Mouse (Mus musculus): ENCODE data around the gene Echs1. TPM values are rescaled to one million over a fixed set of nuclear protein-coding genes. Genes with fewer than 3 reads are reported as not detected.
A peak's percentile ranks its signal among the peaks of the same experiment; 100 is the strongest.

Gene Echs1
- polyA plus RNA-seq, 1 experiment, result 95.9 TPM

DNA sequence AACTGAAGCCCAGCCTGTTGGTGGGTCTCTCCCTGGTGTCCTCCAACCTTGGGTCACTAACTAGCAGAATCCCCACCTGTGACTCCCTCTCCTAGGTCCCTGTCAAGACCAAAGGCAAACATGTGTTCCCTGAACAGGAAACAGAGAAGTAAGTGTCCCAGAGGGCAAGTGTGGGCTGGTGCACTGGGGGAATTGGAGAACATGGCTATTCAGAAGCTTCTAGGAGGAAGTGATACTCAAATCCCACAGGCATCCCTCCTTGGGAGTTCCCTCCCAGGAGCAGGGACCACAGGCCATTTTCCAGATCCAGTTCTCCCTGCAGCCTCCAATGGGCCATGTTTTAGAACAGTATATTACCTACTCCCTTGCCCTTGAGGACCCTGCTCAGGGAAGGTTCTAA is 20.2 kb downstream of the Echs1 start:
- Histone ChIP-seq H3K4me1 (ENCODE audit: control insufficient read depth, insufficient read depth, low read length) (no peaks in the 10 kb centered on the region), H3K4me3 (ENCODE audit: insufficient read depth, low read length) (no peak overlapping the region), H3K27ac (ENCODE audit: insufficient read depth, low read length) (no peak overlapping the region)
- no peak for TF ChIP-seq POLR2A (IDR thresholded peaks at IDR 0.05; ENCODE audit: low read depth, low read length)
- no peak for TF ChIP-seq CTCF (IDR thresholded peaks at IDR 0.05; ENCODE audit: borderline replicate concordance, insufficient read depth, low read length)

DNA sequence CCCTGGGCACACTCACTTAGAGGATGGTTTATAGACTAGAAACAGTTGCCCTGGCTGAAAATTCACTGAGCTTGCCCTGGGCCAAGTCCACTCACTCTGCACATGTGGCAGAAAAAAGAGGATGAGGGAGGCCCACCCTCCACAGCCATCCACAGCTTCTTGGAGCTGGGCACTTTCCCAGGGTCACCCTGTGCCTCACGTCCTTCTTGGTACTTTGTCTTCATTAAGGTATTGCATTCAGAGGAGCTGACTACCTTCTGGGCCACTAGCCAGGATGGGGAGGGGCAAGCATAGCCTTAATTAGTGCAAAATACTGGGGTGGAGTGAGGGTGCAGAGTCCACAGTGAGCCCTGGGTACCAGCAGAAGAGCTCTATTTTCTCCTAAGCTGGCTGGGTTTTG is 20.7 kb downstream of the Echs1 start:
- TF ChIP-seq CTCF (IDR thresholded peaks at IDR 0.05; ENCODE audit: borderline replicate concordance, insufficient read depth, low read length) (no peak), POLR2A (IDR thresholded peaks at IDR 0.05; ENCODE audit: low read depth, low read length) (no peak)
- Histone ChIP-seq H3K27ac (ENCODE audit: insufficient read depth, low read length) (no peak overlapping the region), H3K4me1 (ENCODE audit: control insufficient read depth, insufficient read depth, low read length) (no peaks in the 10 kb centered on the region), H3K4me3 (ENCODE audit: insufficient read depth, low read length) (no peak overlapping the region)

DNA sequence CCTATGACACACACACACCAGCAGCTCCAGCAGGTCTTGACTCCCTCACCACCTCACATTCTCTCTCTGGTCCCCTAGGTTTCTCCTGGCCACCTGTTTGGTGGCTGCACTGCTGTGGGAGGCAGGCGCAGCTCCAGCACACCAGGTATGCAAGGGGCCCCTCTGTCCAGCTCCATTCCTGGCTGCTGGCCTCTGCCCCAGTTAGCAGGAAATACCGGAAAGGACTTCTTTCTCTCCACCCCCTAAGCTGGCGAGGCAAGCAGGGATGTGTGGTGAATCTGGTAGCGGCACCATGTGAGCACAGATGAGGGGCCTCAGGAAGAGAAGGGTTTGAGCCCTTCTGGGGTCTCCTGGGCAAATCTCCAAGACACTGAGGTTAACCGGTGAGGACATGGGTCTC is 21.3 kb downstream of the Echs1 start:
- no peak for TF ChIP-seq POLR2A (IDR thresholded peaks at IDR 0.05; ENCODE audit: low read depth, low read length)
- no peak for TF ChIP-seq CTCF (IDR thresholded peaks at IDR 0.05; ENCODE audit: borderline replicate concordance, insufficient read depth, low read length)
- Histone ChIP-seq H3K27ac (ENCODE audit: insufficient read depth, low read length) (no peak overlapping the region), H3K4me1 (ENCODE audit: control insufficient read depth, insufficient read depth, low read length) (no peaks in the 10 kb centered on the region), H3K4me3 (ENCODE audit: insufficient read depth, low read length) (no peak overlapping the region)

DNA sequence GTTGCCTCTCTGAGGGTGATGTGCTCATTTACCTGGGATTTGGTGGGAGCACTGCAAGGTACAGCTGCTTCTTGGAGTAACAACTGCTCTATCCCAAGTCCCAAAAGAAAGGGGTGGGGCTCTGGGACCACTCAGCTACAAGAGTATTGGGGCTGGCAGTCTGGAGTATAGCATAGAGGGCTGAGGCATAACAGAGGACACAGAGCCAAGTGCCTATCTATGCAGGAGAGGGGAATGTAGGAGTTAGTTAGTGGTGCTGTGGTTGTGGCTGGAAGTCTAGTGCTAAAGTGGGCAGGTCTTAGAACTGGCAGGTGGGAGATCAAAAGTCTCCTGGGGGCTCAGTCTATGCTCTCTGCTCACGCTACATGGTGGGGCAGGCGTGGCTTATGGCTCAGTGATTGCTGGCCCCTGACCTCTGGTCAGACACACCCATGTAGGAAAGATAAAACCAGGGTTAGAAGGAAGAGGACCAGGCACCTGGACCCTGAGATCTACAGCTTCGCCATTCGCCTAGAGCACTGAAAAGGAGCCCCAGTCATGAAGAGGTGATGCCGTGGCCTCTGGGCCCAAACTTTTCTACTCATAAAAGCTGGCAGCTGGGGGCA is 23.2 kb downstream of the Echs1 start, which contains the start of gene Prap1:
TSS of gene Prap1 (plus strand) at position 472 of the 605 bp plus-strand sequence.
- no peak for TF ChIP-seq CTCF (IDR thresholded peaks at IDR 0.05; ENCODE audit: borderline replicate concordance, insufficient read depth, low read length)
- no peak for TF ChIP-seq POLR2A (IDR thresholded peaks at IDR 0.05; ENCODE audit: low read depth, low read length)
- no peak within 1 kb of the TSS for H3K4me3 ChIP-seq (ENCODE audit: insufficient read depth, low read length)
- H3K27ac ChIP-seq (ENCODE audit: insufficient read depth, low read length), result no peak within 1 kb of the TSS
- no peaks in the 10 kb centered on the region for H3K4me1 ChIP-seq (ENCODE audit: control insufficient read depth, insufficient read depth, low read length)

DNA sequence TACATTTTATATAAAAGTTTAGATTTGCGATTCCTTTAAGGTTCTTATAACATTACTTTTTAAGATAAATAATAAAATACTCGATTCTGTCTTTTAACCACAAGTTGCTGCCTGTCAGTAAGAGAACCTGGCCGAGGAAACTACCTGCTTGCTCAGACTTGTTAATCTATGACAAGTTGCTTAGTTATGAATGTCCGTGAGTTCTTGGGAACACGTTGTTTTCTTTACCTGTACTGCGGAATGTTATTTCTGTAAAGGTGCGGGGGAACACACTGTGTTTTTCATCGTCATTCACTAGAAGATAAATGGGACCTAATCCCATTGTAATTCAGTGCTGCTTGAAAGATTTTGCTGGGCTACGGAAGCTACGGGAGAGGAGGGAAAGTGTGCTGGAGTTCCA is 25.7 kb downstream of the Echs1 start:
- H3K27ac ChIP-seq (ENCODE audit: insufficient read depth, low read length), result no peak overlapping the region
- H3K4me1 ChIP-seq (ENCODE audit: control insufficient read depth, insufficient read depth, low read length), result no peaks in the 10 kb centered on the region
- H3K4me3 ChIP-seq (ENCODE audit: insufficient read depth, low read length), result no peak overlapping the region
- TF ChIP-seq POLR2A (IDR thresholded peaks at IDR 0.05; ENCODE audit: low read depth, low read length) (no peak), CTCF (IDR thresholded peaks at IDR 0.05; ENCODE audit: borderline replicate concordance, insufficient read depth, low read length) (no peak)

DNA sequence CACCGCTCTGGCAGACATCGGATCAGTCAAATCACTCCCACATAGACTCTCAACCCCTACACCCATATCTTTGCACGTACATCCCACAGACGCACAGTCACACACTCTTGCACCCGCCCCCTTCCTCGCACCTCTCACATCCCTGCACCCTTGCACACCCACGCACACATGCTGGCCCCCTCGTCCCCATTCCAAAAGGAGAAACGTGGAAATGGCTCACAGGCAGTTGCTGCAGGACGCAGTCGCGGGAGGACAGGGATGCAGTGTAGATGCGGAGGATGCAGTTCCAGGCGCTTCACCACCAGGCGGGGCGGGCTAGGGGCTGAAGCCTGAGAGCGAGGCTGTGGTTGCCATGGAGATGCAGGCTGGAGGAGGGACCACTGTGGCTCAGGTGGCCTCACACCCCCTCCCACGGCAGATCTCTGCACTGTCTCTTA is 34.0 kb downstream of the Echs1 start, which contains the start of gene Caly:
TSS of gene Caly (minus strand) at position 307 of the 437 bp plus-strand sequence.
- TF ChIP-seq POLR2A (IDR thresholded peaks at IDR 0.05; ENCODE audit: low read depth, low read length) (no peak), CTCF (IDR thresholded peaks at IDR 0.05; ENCODE audit: borderline replicate concordance, insufficient read depth, low read length) (peak; percentile 34; the same call in 1 of the 2 replicates)
- Histone ChIP-seq H3K4me1 (ENCODE audit: control insufficient read depth, insufficient read depth, low read length) (no peaks in the 10 kb centered on the region), H3K4me3 (ENCODE audit: insufficient read depth, low read length) (no peak within 1 kb of the TSS)

DNA sequence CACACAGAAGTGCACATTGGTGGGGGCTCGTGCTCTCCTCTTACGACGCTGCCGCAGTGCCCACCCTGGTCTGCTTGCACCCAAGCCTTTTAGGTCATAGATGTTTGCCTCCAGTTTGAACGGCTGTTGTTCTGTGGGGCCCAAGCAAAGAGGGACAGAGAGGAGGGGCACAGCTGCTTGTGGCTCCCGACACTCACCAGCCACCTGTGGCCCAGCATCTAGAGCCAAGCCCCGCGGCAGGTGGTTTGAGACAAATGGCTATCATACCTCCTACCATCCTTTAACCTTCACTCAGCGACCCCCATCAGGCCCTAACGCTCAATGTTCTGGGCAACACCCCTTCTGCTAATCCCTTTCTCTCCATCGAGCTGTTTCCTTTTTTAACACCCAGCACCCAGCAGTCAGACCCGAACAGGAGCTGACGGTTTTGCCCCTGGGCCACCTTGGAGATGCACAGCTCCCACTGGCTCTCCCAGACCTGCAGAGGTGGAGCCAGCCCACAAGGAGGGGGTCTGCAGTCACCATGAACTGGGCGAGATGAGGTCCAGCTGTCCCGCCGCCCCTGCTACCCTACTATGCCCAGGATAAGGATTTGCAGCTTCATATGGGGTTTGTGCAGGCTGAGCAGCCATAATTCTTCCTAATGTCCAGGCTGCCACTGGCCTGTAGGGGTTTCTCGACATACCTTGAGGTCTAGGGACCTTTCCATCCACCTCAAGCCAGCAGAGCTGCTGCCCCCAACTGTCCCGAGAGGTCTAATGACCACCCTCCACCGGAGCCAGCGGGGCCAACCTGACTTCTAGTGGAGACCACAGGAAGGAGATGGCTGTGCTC is 34.7 kb downstream of the Echs1 start:
- H3K27ac ChIP-seq (ENCODE audit: insufficient read depth, low read length), result no peak overlapping the region
- no peaks in the 10 kb centered on the region for H3K4me1 ChIP-seq (ENCODE audit: control insufficient read depth, insufficient read depth, low read length)
- no peak for TF ChIP-seq POLR2A (IDR thresholded peaks at IDR 0.05; ENCODE audit: low read depth, low read length)
- TF ChIP-seq CTCF (IDR thresholded peaks at IDR 0.05; ENCODE audit: borderline replicate concordance, insufficient read depth, low read length), result no peak
- no peak overlapping the region for H3K4me3 ChIP-seq (ENCODE audit: insufficient read depth, low read length)

More for the DNA sequence above, 34.0 kb downstream of the Echs1 start, which contains the start of gene Caly:
- no peak within 1 kb of the TSS for H3K27ac ChIP-seq (ENCODE audit: insufficient read depth, low read length)

DNA sequence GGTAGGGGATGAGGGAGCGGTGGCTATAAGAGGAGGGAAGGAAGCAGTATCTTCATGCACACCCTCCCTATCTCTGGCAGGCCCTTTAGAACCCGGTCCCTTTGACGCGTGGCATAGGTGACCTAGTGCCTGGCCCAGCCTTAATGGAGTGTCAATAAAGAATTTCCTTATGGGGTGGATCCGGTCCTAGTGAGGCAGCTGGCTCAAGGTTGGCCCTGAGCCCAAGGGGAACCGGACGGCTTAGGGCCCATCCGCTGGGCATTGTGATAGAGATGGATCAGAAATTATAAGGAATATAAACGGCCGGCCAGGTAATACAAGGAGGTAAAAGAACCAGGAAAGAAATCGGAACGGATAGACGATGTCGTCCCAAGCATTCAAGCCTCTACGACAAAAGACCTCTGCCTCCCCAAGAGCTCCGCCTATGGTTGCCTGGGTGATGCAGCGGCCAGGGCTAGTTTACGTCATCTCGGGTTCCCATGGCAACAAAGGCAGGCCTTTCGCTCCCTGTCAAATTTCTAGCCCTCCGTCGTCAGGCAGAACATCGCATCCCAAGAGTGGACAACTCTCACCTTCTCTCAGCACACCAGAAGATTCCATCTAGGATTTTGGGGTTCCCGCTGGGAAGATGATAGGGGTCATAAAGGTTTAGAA is 35.6 kb downstream of the Echs1 start:
- H3K4me1 ChIP-seq (ENCODE audit: control insufficient read depth, insufficient read depth, low read length), result no peaks in the 10 kb centered on the region
- H3K4me3 ChIP-seq (ENCODE audit: insufficient read depth, low read length), result peak overlapping the region; percentile 14; the same call in 1 of the 2 replicates
- H3K27ac ChIP-seq (ENCODE audit: insufficient read depth, low read length), result no peak overlapping the region
- TF ChIP-seq POLR2A (IDR thresholded peaks at IDR 0.05; ENCODE audit: low read depth, low read length) (no peak), CTCF (IDR thresholded peaks at IDR 0.05; ENCODE audit: borderline replicate concordance, insufficient read depth, low read length) (no peak)

DNA sequence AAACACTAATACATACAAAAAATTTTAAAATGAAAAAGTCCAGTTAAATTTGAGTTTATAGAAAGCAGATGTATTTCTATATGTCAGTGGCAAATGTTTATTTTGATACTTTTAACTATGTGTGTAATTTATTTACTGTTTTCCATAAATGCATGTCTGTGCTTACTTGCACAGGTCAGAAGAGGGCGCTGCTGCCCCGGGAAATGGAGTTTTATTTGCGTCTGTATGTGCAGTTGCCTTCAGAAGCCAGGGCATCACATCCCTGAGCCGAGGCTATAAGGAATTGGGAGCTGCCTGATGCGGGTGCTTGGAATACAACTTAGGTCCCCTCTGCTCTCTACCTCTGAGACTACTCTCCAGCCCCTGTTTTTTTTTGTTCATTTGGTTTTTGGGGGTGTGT is 37.6 kb downstream of the Echs1 start:
- H3K27ac ChIP-seq (ENCODE audit: insufficient read depth, low read length), result no peak overlapping the region
- no peak for TF ChIP-seq POLR2A (IDR thresholded peaks at IDR 0.05; ENCODE audit: low read depth, low read length)
- peak; percentile 68 for TF ChIP-seq CTCF (IDR thresholded peaks at IDR 0.05; ENCODE audit: borderline replicate concordance, insufficient read depth, low read length)
- no peaks in the 10 kb centered on the region for H3K4me1 ChIP-seq (ENCODE audit: control insufficient read depth, insufficient read depth, low read length)
- H3K4me3 ChIP-seq (ENCODE audit: insufficient read depth, low read length), result no peak overlapping the region
